Mouse (Mus musculus) midbrain, embryonic 14.5 days (tissue): ENCODE measurements at regions not wholly inside any gene's neighbourhood (a gene's known extent, or its start where the extent isn't known, plus 50 kb on each side); places are given as distances from the start of the nearest gene placed in this dataset.

Experiments used
- ATAC-seq: fragments of 200-750 bp; cut with Nextera tagmentation; 2 replicates; pipeline ENCODE4 v1.8.0; 2017; ENCODE audit warnings: moderate number of reproducible peaks, moderate library complexity; ENCODE audit not compliant: low FRiP score, low TSS enrichment
- DNase-seq: peaks from one replicate; pipeline ENCODE4 v3.0.0-alpha.2; 2015
- H3K27ac ChIP-seq: fragments of 300-500 bp; sonication (generic); replicated peaks from 2 replicates; pipeline ENCODE4 v1.5.1; 2014; ENCODE audit warnings: mild to moderate bottlenecking, low read depth, low read length, moderate library complexity
- H3K27me3 ChIP-seq: fragments of 300-500 bp; sonication (generic); 2 replicates; pipeline ENCODE4 v1.6.1; 2014; ENCODE audit warnings: low read length, control low read depth, mixed read lengths; ENCODE audit not compliant: control insufficient read depth, insufficient read depth
- H3K36me3 ChIP-seq: fragments of 300-500 bp; sonication (generic); 2 replicates; pipeline ENCODE4 v1.6.1; 2014; ENCODE audit warnings: low read length, control low read depth; ENCODE audit not compliant: control insufficient read depth, insufficient read depth
- H3K4me1 ChIP-seq: fragments of 300-500 bp; sonication (generic); 2 replicates; pipeline ENCODE4 v1.6.1; 2014; ENCODE audit warnings: mild to moderate bottlenecking, antibody characterized with exemption, low read length, control low read depth; ENCODE audit not compliant: control insufficient read depth, insufficient read depth
- H3K4me2 ChIP-seq: fragments of 300-500 bp; sonication (generic); 2 replicates; pipeline ENCODE4 v1.6.1; 2014; ENCODE audit warnings: mild to moderate bottlenecking, low read length, moderate library complexity
- H3K4me3 ChIP-seq: fragments of 300-500 bp; sonication (generic); replicated peaks from 2 replicates; pipeline ENCODE4 v1.5.1; 2014; ENCODE audit warnings: low read depth, low read length
- H3K9ac ChIP-seq: fragments of 300-500 bp; sonication (generic); replicated peaks from 2 replicates; pipeline ENCODE4 v1.6.1; 2014; ENCODE audit warnings: mild to moderate bottlenecking, low read length, moderate library complexity
- H3K9me3 ChIP-seq: fragments of 300-500 bp; sonication (generic); 2 replicates; pipeline ENCODE4 v1.6.1; 2016; ENCODE audit warnings: low read length, control low read depth, mixed read lengths; ENCODE audit not compliant: control insufficient read depth

DNA sequence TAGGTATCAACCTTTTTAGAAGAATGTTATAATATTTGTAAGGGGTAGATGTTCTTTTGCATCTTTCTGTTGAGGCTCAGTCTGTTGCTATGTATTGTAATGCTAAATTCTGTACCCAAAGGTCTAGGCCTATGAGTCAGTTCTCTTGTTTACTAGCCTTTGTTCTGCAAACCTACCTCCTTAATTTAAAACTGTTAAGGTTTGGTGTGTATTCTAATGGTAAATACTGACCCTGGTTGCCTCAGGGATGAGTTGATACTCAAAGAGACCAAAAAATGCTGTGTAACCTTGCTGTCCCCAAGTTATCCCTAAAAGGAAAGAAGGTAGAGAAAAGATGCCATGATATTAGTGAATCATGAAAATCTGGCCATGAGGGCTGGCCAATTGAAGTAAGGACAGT, 433.4 kb upstream of the Man1a start:
- no peaks in the 10 kb centered on the region; the same call in 1 of the 2 replicates for H3K9me3 ChIP-seq
- H3K36me3 ChIP-seq = no peaks in the 10 kb centered on the region
- ATAC-seq (no peak), DNase-seq (no peak)
- no peaks in the 10 kb centered on the region for H3K4me1 ChIP-seq
- no peak overlapping the region for H3K4me2 ChIP-seq
- no peak overlapping the region for H3K4me3 ChIP-seq
- H3K27ac ChIP-seq = no peak overlapping the region
- no peak overlapping the region for H3K9ac ChIP-seq
- no peaks in the 10 kb centered on the region for H3K27me3 ChIP-seq
